Comparison of ENCODE assay signal across 8 mouse cellular contexts in genomic region chrX:81071746-81072640, GRCm38 (mm10). TPM values are rescaled to one million over a fixed set of nuclear protein-coding genes. Genes with fewer than 3 reads are reported as not detected.
A peak's percentile ranks its signal among the peaks of the same experiment; 100 is the strongest.
DNase-seq lines count a peak whose midpoint lies in the region; ATAC-seq and TF ChIP-seq lines count a peak whose summit lies in the region.

No protein-coding gene starts in this region.

- no peaks in the 10 kb centered on the region for H3K36me3 ChIP-seq in lung, embryonic 14.5 days (ENCODE audit: insufficient read depth)
- no peaks in the 10 kb centered on the region for H3K36me3 ChIP-seq in embryonic facial prominence, embryonic 11.5 days (replicated peaks; ENCODE audit: control insufficient read depth, insufficient read depth, low read depth, low read length)
- H3K36me3 ChIP-seq in hindbrain, embryonic 13.5 days = no peaks in the 10 kb centered on the region
- H3K36me3 ChIP-seq in midbrain, embryonic 15.5 days (replicated peaks) = no peaks in the 10 kb centered on the region

- peak overlapping the region; percentile 56 for H3K4me3 ChIP-seq in lung, embryonic 14.5 days (ENCODE audit: low read depth, low read length)
- H3K4me3 ChIP-seq in embryonic facial prominence, embryonic 11.5 days (ENCODE audit: low read depth, low read length) = peak overlapping the region; percentile 58
- peak overlapping the region; percentile 64 for H3K4me3 ChIP-seq in hindbrain, embryonic 13.5 days
- H3K4me3 ChIP-seq in midbrain, embryonic 15.5 days = peak overlapping the region; percentile 66

- peak overlapping the region; percentile 90 for H3K27ac ChIP-seq in lung, embryonic 14.5 days (ENCODE audit: low read depth)
- peak overlapping the region; percentile 80 for H3K27ac ChIP-seq in embryonic facial prominence, embryonic 11.5 days (replicated peaks; ENCODE audit: low read depth, low read length)
- H3K27ac ChIP-seq in hindbrain, embryonic 13.5 days = peak overlapping the region; percentile 84
- H3K27ac ChIP-seq in midbrain, embryonic 15.5 days = peak overlapping the region; percentile 87

- H3K27me3 ChIP-seq in lung, embryonic 14.5 days (ENCODE audit: insufficient read depth, low read length) = no peaks in the 10 kb centered on the region
- no peaks in the 10 kb centered on the region for H3K27me3 ChIP-seq in embryonic facial prominence, embryonic 11.5 days (ENCODE audit: control insufficient read depth, insufficient read depth, low read length)
- no peaks in the 10 kb centered on the region for H3K27me3 ChIP-seq in hindbrain, embryonic 13.5 days
- H3K27me3 ChIP-seq in midbrain, embryonic 15.5 days (replicated peaks) = no peaks in the 10 kb centered on the region

- H3K9ac ChIP-seq in lung, embryonic 14.5 days = peak overlapping the region; percentile 65
- peak overlapping the region; percentile 64 for H3K9ac ChIP-seq in embryonic facial prominence, embryonic 11.5 days (replicated peaks; ENCODE audit: low read length)
- H3K9ac ChIP-seq in hindbrain, embryonic 13.5 days = peak overlapping the region; percentile 80
- 0 out of 2 replicates have a peak overlapping the region, but pooled peaks have one; percentile 65 for H3K9ac ChIP-seq in midbrain, embryonic 15.5 days

- peak; percentile 46 for DNase-seq in lung, embryonic 14.5 days
- DNase-seq in lung, postnatal 36 days = no peak
- DNase-seq in embryonic facial prominence, embryonic 11.5 days (ENCODE audit: low spot score) = peak; percentile 28
- no peak for DNase-seq in thymus, postnatal 4 days
- no peak for DNase-seq in layer of hippocampus, adult 9-11 months
- no peak for DNase-seq in thymus, postnatal 36 days

- 12% methylated on average over 12 of the region's 14 CpGs for WGBS in lung, embryonic 14.5 days
- 11% methylated on average over 11 of the region's 14 CpGs for WGBS in embryonic facial prominence, embryonic 11.5 days
- WGBS in hindbrain, embryonic 13.5 days = 10% methylated on average over 13 of the region's 14 CpGs
- WGBS in midbrain, embryonic 15.5 days = 13% methylated on average over 13 of the region's 14 CpGs

- ATAC-seq in lung, embryonic 14.5 days (ENCODE audit: insufficient read depth) = no peak
- no peak for ATAC-seq in embryonic facial prominence, embryonic 11.5 days (replicated peaks; ENCODE audit: insufficient number of reproducible peaks, low FRiP score, low TSS enrichment, low read depth)
- no peak for ATAC-seq in hindbrain, embryonic 13.5 days (ENCODE audit: low FRiP score)
- ATAC-seq in midbrain, embryonic 15.5 days (replicated peaks) = no peak

- no peaks in the 10 kb centered on the region for H3K4me1 ChIP-seq in lung, embryonic 14.5 days (ENCODE audit: insufficient read depth)
- H3K4me1 ChIP-seq in embryonic facial prominence, embryonic 11.5 days (ENCODE audit: control insufficient read depth, insufficient read depth, low read length) = no peaks in the 10 kb centered on the region
- H3K4me1 ChIP-seq in hindbrain, embryonic 13.5 days (replicated peaks) = no peaks in the 10 kb centered on the region
- H3K4me1 ChIP-seq in midbrain, embryonic 15.5 days = no peaks in the 10 kb centered on the region

- no peaks in the 10 kb centered on the region for H3K9me3 ChIP-seq in lung, embryonic 14.5 days (ENCODE audit: low read depth, low read length)
- H3K9me3 ChIP-seq in embryonic facial prominence, embryonic 11.5 days (replicated peaks; ENCODE audit: control insufficient read depth, low read length) = no peaks in the 10 kb centered on the region
- no peaks in the 10 kb centered on the region for H3K9me3 ChIP-seq in hindbrain, embryonic 13.5 days
- H3K9me3 ChIP-seq in midbrain, embryonic 15.5 days = no peaks in the 10 kb centered on the region

- peak overlapping the region; percentile 57 for H3K4me2 ChIP-seq in lung, embryonic 14.5 days
- peak overlapping the region; percentile 21 for H3K4me2 ChIP-seq in embryonic facial prominence, embryonic 11.5 days (ENCODE audit: low read depth, low read length)
- peak overlapping the region; percentile 58 for H3K4me2 ChIP-seq in hindbrain, embryonic 13.5 days
- H3K4me2 ChIP-seq in midbrain, embryonic 15.5 days = peak overlapping the region; percentile 52

- no peak for TF ChIP-seq CTCF in lung, embryonic 14.5 days (IDR thresholded peaks at IDR 0.05; ENCODE audit: low read depth)

RNA-seq across cellular contexts. Expression of gene Tmem47, which starts 1.5 kb away (rescaled TPM):
- 27.3 and 30.5 TPM in 2 replicates for polyA plus RNA-seq in lung, embryonic 14.5 days (2014; fragmentation: Nextera tagmentation; extraction: Ambion mirVana)
- polyA plus RNA-seq in embryonic facial prominence, embryonic 11.5 days (2014; fragmentation: Nextera tagmentation; extraction: Ambion mirVana) = 39.2 and 45.4 TPM in 2 replicates
- 15.6 and 17.3 TPM in 2 replicates for polyA plus RNA-seq in hindbrain, embryonic 13.5 days (2015; fragmentation: Nextera tagmentation; extraction: Ambion mirVana)
- polyA plus RNA-seq in midbrain, embryonic 15.5 days (2015; fragmentation: Nextera tagmentation; extraction: Ambion mirVana) = 21.5 and 23.2 TPM in 2 replicates

Comparison
In these comparisons a context has a peak if more than half of its experiments do, and no peak if none do; other contexts are left out.
1. DNase-seq: peak in lung, embryonic 14.5 days (single experiment) and embryonic facial prominence, embryonic 11.5 days (single experiment); none in lung, postnatal 36 days (single experiment), thymus, postnatal 4 days (single experiment), layer of hippocampus, adult 9-11 months (single experiment) and thymus, postnatal 36 days (0 of 2).
2. Peak in every context shown above with its lines, with median percentiles within 50 percentile points of each other: H3K27ac ChIP-seq, H3K4me2 ChIP-seq, H3K4me3 ChIP-seq and H3K9ac ChIP-seq.